Mouse (Mus musculus): ENCODE results near the gene Vmn1r49. TPM values are rescaled to one million over a fixed set of nuclear protein-coding genes. Genes with fewer than 3 reads are reported as not detected.

The Vmn1r49 gene
- not detected for polyA plus RNA-seq (2014; fragmentation: Illumina TruSeq; extraction: RNeasy Lipid Tissue Mini Kit (QIAGEN cat#74804); ENCODE audit: low read depth, low replicate concordance)

GRCm38 (mm10) chr6:90078406-90078805 is at the start of gene Vmn1r49:
Gene Vmn1r49, minus strand, starts transcription at chr6:90078506.

GRCm38 (mm10) chr6:90122296-90122695 is 44.0 kb upstream of the Vmn1r49 start, which contains the start of gene Vmn1r51:
Gene Vmn1r51, plus strand, starts transcription at chr6:90122596.

GRCm38 (mm10) chr6:90101130-90101529 is 22.8 kb upstream of the Vmn1r49 start, which contains the start of gene Vmn1r50:
Gene Vmn1r50, plus strand, starts transcription at chr6:90101430.

GRCm38 (mm10) chr6:90036741-90037140 is 41.6 kb downstream of the Vmn1r49 start, which contains the start of gene Vmn1r48:
Gene Vmn1r48, minus strand, starts transcription at chr6:90036841.

Other genes starting within 250 kb of the Vmn1r49 start
- gene Vmn1r42, start 202.1 kb downstream of the Vmn1r49 start, polyA plus RNA-seq (2014; fragmentation: Illumina TruSeq; extraction: RNeasy Lipid Tissue Mini Kit (QIAGEN cat#74804); ENCODE audit: low read depth, low replicate concordance) = not detected
- gene Vmn1r43, start 202.1 kb downstream of the Vmn1r49 start, polyA plus RNA-seq (2014; fragmentation: Illumina TruSeq; extraction: RNeasy Lipid Tissue Mini Kit (QIAGEN cat#74804); ENCODE audit: low read depth, low replicate concordance) = not detected
- gene Vmn1r44, start 194.8 kb downstream of the Vmn1r49 start, polyA plus RNA-seq (2014; fragmentation: Illumina TruSeq; extraction: RNeasy Lipid Tissue Mini Kit (QIAGEN cat#74804); ENCODE audit: low read depth, low replicate concordance) = not detected
- not detected for gene Vmn1r45, start 137.9 kb downstream of the Vmn1r49 start, polyA plus RNA-seq (2014; fragmentation: Illumina TruSeq; extraction: RNeasy Lipid Tissue Mini Kit (QIAGEN cat#74804); ENCODE audit: low read depth, low replicate concordance)
- not detected for gene Vmn1r46, start 109.2 kb downstream of the Vmn1r49 start, polyA plus RNA-seq (2014; fragmentation: Illumina TruSeq; extraction: RNeasy Lipid Tissue Mini Kit (QIAGEN cat#74804); ENCODE audit: low read depth, low replicate concordance)
- gene Vmn1r47, start 62.4 kb downstream of the Vmn1r49 start, polyA plus RNA-seq (2014; fragmentation: Illumina TruSeq; extraction: RNeasy Lipid Tissue Mini Kit (QIAGEN cat#74804); ENCODE audit: low read depth, low replicate concordance) = not detected
- not detected for gene Vmn1r48, start 41.7 kb downstream of the Vmn1r49 start, polyA plus RNA-seq (2014; fragmentation: Illumina TruSeq; extraction: RNeasy Lipid Tissue Mini Kit (QIAGEN cat#74804); ENCODE audit: low read depth, low replicate concordance)
- gene Vmn1r50, start 22.9 kb upstream of the Vmn1r49 start, polyA plus RNA-seq (2014; fragmentation: Illumina TruSeq; extraction: RNeasy Lipid Tissue Mini Kit (QIAGEN cat#74804); ENCODE audit: low read depth, low replicate concordance) = not detected
- gene Vmn1r51, start 44.1 kb upstream of the Vmn1r49 start, polyA plus RNA-seq (2014; fragmentation: Illumina TruSeq; extraction: RNeasy Lipid Tissue Mini Kit (QIAGEN cat#74804); ENCODE audit: low read depth, low replicate concordance) = not detected
- gene Vmn1r52, start 96.3 kb upstream of the Vmn1r49 start, polyA plus RNA-seq (2014; fragmentation: Illumina TruSeq; extraction: RNeasy Lipid Tissue Mini Kit (QIAGEN cat#74804); ENCODE audit: low read depth, low replicate concordance) = not detected
- not detected for gene V1ra8, start 124.3 kb upstream of the Vmn1r49 start, polyA plus RNA-seq (2014; fragmentation: Illumina TruSeq; extraction: RNeasy Lipid Tissue Mini Kit (QIAGEN cat#74804); ENCODE audit: low read depth, low replicate concordance)
- gene Vmn1r53, start 145.9 kb upstream of the Vmn1r49 start, polyA plus RNA-seq (2014; fragmentation: Illumina TruSeq; extraction: RNeasy Lipid Tissue Mini Kit (QIAGEN cat#74804); ENCODE audit: low read depth, low replicate concordance) = not detected
- not detected for gene Vmn1r54, start 167.8 kb upstream of the Vmn1r49 start, polyA plus RNA-seq (2014; fragmentation: Illumina TruSeq; extraction: RNeasy Lipid Tissue Mini Kit (QIAGEN cat#74804); ENCODE audit: low read depth, low replicate concordance)
- gene BC048671, start 222.7 kb upstream of the Vmn1r49 start, polyA plus RNA-seq (2014; fragmentation: Illumina TruSeq; extraction: RNeasy Lipid Tissue Mini Kit (QIAGEN cat#74804); ENCODE audit: low read depth, low replicate concordance) = not detected
- not detected for gene Chst13, start 246.7 kb upstream of the Vmn1r49 start, polyA plus RNA-seq (2014; fragmentation: Illumina TruSeq; extraction: RNeasy Lipid Tissue Mini Kit (QIAGEN cat#74804); ENCODE audit: low read depth, low replicate concordance)

All from adrenal gland, adult 10 weeks (tissue).